In the genomic region with DNA sequence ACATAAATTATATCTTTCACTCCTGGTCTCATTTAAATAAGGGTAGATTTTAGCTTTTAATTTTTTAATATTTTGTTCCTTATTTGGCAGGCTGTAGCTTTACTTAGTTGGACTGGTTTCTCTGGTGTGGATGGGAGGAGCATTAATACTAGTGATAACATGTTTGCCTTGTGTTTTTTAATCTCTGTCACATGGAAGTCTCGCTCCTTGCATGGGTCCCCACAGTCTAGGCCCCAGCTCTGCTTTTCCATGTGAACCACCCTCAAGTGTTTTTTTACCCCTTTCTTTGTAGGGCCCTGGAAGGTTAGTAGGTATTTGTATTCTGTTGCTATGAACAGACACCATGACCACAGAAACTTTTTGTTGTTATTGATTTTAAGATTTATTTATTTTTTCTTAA, we compare ENCODE assay signal across 27 mouse cellular contexts.
DNase-seq lines count a peak whose midpoint lies in the region; ATAC-seq and TF ChIP-seq lines count a peak whose summit lies in the region.
"Had no signal": no experiment of that assay in that cellular context is flagged by ENCODE, and none has a peak within 500 bp of the region (broad histone marks: within the 10 kb centered on the region; RNA-seq: fewer than 3 reads in every experiment).

No protein-coding gene starts in this region.

- no peak overlapping the region for H3K9ac ChIP-seq in liver, embryonic 12.5 days
- H3K9ac ChIP-seq in liver, embryonic 11.5 days (ENCODE audit: low read depth, low read length), result no peak overlapping the region
- no peak overlapping the region for H3K9ac ChIP-seq in liver, embryonic 14.5 days (replicated peaks)
- H3K9ac ChIP-seq in stomach, postnatal 0 days (ENCODE audit: low read length), result no peak overlapping the region
- H3K9ac ChIP-seq in hindbrain, embryonic 13.5 days, result no peak overlapping the region
- H3K9ac ChIP-seq: embryonic facial prominence, embryonic 13.5 days; forebrain, embryonic 12.5 days; forebrain, embryonic 15.5 days; heart, embryonic 13.5 days; hindbrain, embryonic 15.5 days had no signal

- H3K4me1 ChIP-seq in liver, embryonic 12.5 days, result peaks cover 85% of the 10 kb centered on the region
- H3K4me1 ChIP-seq in liver, embryonic 11.5 days (replicated peaks; ENCODE audit: control insufficient read depth, insufficient read depth, low read length), result peaks cover 55% of the 10 kb centered on the region
- peaks cover 58 to 67% of the 10 kb centered on the region in 2 experiments for H3K4me1 ChIP-seq in liver, embryonic 14.5 days (replicated peaks; ENCODE audit: control insufficient read depth in 2 of 2, insufficient read depth in 2 of 2, low read length in 1 of 2)
- no peaks in the 10 kb centered on the region for H3K4me1 ChIP-seq in stomach, postnatal 0 days (replicated peaks; ENCODE audit: control insufficient read depth, insufficient read depth)
- peaks cover 26% of the 10 kb centered on the region for H3K4me1 ChIP-seq in hindbrain, embryonic 13.5 days (replicated peaks)

- no peak for ATAC-seq in liver, embryonic 12.5 days
- no peak for ATAC-seq in liver, embryonic 11.5 days (replicated peaks; ENCODE audit: low FRiP score)
- no peak for ATAC-seq in liver, embryonic 14.5 days (ENCODE audit: insufficient read depth)
- ATAC-seq in stomach, postnatal 0 days (ENCODE audit: low FRiP score, low TSS enrichment), result 0 out of 2 replicates have a peak, but pooled peaks have one; percentile 38
- no peak for ATAC-seq in hindbrain, embryonic 13.5 days (ENCODE audit: low FRiP score)
- ATAC-seq: forebrain, embryonic 15.5 days had no signal

- no peaks in the 10 kb centered on the region for H3K9me3 ChIP-seq in liver, embryonic 12.5 days (replicated peaks)
- H3K9me3 ChIP-seq in liver, embryonic 11.5 days (ENCODE audit: control insufficient read depth, low read length), result no peaks in the 10 kb centered on the region
- H3K9me3 ChIP-seq in liver, embryonic 14.5 days (ENCODE audit: control insufficient read depth, low read length), result no peaks in the 10 kb centered on the region
- no peaks in the 10 kb centered on the region for H3K9me3 ChIP-seq in stomach, postnatal 0 days (ENCODE audit: control insufficient read depth, low read length)
- no peaks in the 10 kb centered on the region for H3K9me3 ChIP-seq in hindbrain, embryonic 13.5 days
- H3K9me3 ChIP-seq: embryonic facial prominence, embryonic 10.5 days; embryonic facial prominence, embryonic 13.5 days; forebrain, embryonic 12.5 days; forebrain, embryonic 15.5 days; G1E; heart, embryonic 10.5 days; heart, embryonic 13.5 days; hindbrain, embryonic 15.5 days had no signal

- peaks cover 16% of the 10 kb centered on the region for H3K36me3 ChIP-seq in liver, embryonic 12.5 days
- peaks cover 6% of the 10 kb centered on the region; the same call in 1 of the 2 replicates for H3K36me3 ChIP-seq in liver, embryonic 11.5 days (ENCODE audit: control insufficient read depth, insufficient read depth, low read length)
- no peaks in the 10 kb centered on the region for H3K36me3 ChIP-seq in liver, embryonic 14.5 days (replicated peaks; ENCODE audit: control insufficient read depth, insufficient read depth, low read depth)
- no peaks in the 10 kb centered on the region for H3K36me3 ChIP-seq in stomach, postnatal 0 days (ENCODE audit: control insufficient read depth, insufficient read depth, low read length)
- H3K36me3 ChIP-seq in hindbrain, embryonic 13.5 days, result peaks cover 13% of the 10 kb centered on the region
- H3K36me3 ChIP-seq: forebrain, embryonic 15.5 days had no signal

- peak overlapping the region; percentile 52; the same call in 1 of the 2 replicates for H3K4me2 ChIP-seq in liver, embryonic 12.5 days
- H3K4me2 ChIP-seq in liver, embryonic 11.5 days, result no peak overlapping the region
- peak overlapping the region; percentile 19; the same call in 1 of the 2 replicates for H3K4me2 ChIP-seq in liver, embryonic 14.5 days (ENCODE audit: low read depth)
- H3K4me2 ChIP-seq in stomach, postnatal 0 days (replicated peaks; ENCODE audit: low read depth), result no peak overlapping the region
- H3K4me2 ChIP-seq in hindbrain, embryonic 13.5 days, result no peak overlapping the region
- H3K4me2 ChIP-seq: embryonic facial prominence, embryonic 13.5 days; forebrain, embryonic 12.5 days; forebrain, embryonic 15.5 days; heart, embryonic 13.5 days; hindbrain, embryonic 15.5 days had no signal

- TF ChIP-seq CTCF in liver, embryonic 14.5 days (IDR thresholded peaks at IDR 0.05; ENCODE audit: low read depth), result no peak
- TF ChIP-seq CTCF in stomach, postnatal 0 days (IDR thresholded peaks at IDR 0.05; ENCODE audit: low read depth), result no peak

- no peak for TF ChIP-seq EP300 in liver, embryonic 14.5 days (IDR thresholded peaks at IDR 0.05; ENCODE audit: low read depth)
- TF ChIP-seq EP300 in stomach, postnatal 0 days (optimal IDR thresholded peaks at IDR 0.05), result no peak

- no peak for DNase-seq in liver, embryonic 11.5 days (ENCODE audit: low spot score)
- peak in 1 of 3 experiments; percentile 29 for DNase-seq in liver, embryonic 14.5 days (ENCODE audit: low read depth in 3 of 3, low spot score in 3 of 3)
- no peak for DNase-seq in stomach, postnatal 0 days (ENCODE audit: low spot score)
- DNase-seq in thymus, postnatal 36 days, result no peak
- DNase-seq: adrenal gland, adult 2 months; adrenal gland, postnatal 14 days; B cell, adult 2 months; cerebellum, adult 11-12 months; cerebellum, adult 8-10 months; cerebellum, postnatal 10 days; cerebellum, postnatal 36 days; embryo, embryonic 11 days; gastrocnemius, postnatal 25 days; heart, adult 18-20 months; heart, postnatal 14 days; heart, postnatal 4 days had no signal

- H3K27ac ChIP-seq in liver, embryonic 12.5 days, result peak overlapping the region; percentile 95
- no peak overlapping the region; the same call in 1 of the 2 replicates for H3K27ac ChIP-seq in liver, embryonic 11.5 days (ENCODE audit: low read depth, low read length)
- peak overlapping the region; percentile 23 for H3K27ac ChIP-seq in liver, embryonic 14.5 days
- no peak overlapping the region for H3K27ac ChIP-seq in stomach, postnatal 0 days (replicated peaks)
- H3K27ac ChIP-seq in hindbrain, embryonic 13.5 days, result no peak overlapping the region
- H3K27ac ChIP-seq: embryonic facial prominence, embryonic 10.5 days; embryonic facial prominence, embryonic 13.5 days; forebrain, embryonic 12.5 days; forebrain, embryonic 15.5 days; hindbrain, embryonic 15.5 days had no signal

- no peaks in the 10 kb centered on the region for H3K27me3 ChIP-seq in liver, embryonic 12.5 days (replicated peaks)
- no peaks in the 10 kb centered on the region for H3K27me3 ChIP-seq in liver, embryonic 11.5 days (replicated peaks; ENCODE audit: control insufficient read depth, insufficient read depth, low read length)
- H3K27me3 ChIP-seq in liver, embryonic 14.5 days (ENCODE audit: control insufficient read depth, insufficient read depth, low read length), result no peaks in the 10 kb centered on the region
- H3K27me3 ChIP-seq in stomach, postnatal 0 days (ENCODE audit: control insufficient read depth, insufficient read depth, low read length), result no peaks in the 10 kb centered on the region
- H3K27me3 ChIP-seq in hindbrain, embryonic 13.5 days, result no peaks in the 10 kb centered on the region
- H3K27me3 ChIP-seq: CH12.LX; embryonic facial prominence, embryonic 13.5 days; forebrain, embryonic 12.5 days; forebrain, embryonic 15.5 days; heart, embryonic 13.5 days; hindbrain, embryonic 15.5 days had no signal

- WGBS in liver, embryonic 12.5 days (ENCODE audit: insufficient replicate concordance), result 32% methylated on average over 1 of the region's 1 CpGs
- WGBS in liver, embryonic 11.5 days, result 47% methylated on average over 1 of the region's 1 CpGs
- WGBS in liver, embryonic 14.5 days (ENCODE audit: insufficient replicate concordance), result 24% methylated on average over 1 of the region's 1 CpGs
- WGBS in stomach, postnatal 0 days, result 59% methylated on average over 1 of the region's 1 CpGs
- 88% methylated on average over 1 of the region's 1 CpGs for WGBS in hindbrain, embryonic 13.5 days

- H3K4me3 ChIP-seq in liver, embryonic 12.5 days, result no peak overlapping the region
- H3K4me3 ChIP-seq in liver, embryonic 11.5 days (ENCODE audit: low read depth, low read length), result no peak overlapping the region
- H3K4me3 ChIP-seq in liver, embryonic 14.5 days (ENCODE audit: insufficient read depth in 1 of 2, low read depth in 2 of 2, low read length in 2 of 2), result no peak overlapping the region
- no peak overlapping the region for H3K4me3 ChIP-seq in stomach, postnatal 0 days (ENCODE audit: low read depth, low read length)
- no peak overlapping the region for H3K4me3 ChIP-seq in hindbrain, embryonic 13.5 days
- H3K4me3 ChIP-seq: embryonic facial prominence, embryonic 10.5 days; embryonic facial prominence, embryonic 13.5 days; forebrain, embryonic 12.5 days; forebrain, embryonic 15.5 days; heart, embryonic 10.5 days; heart, embryonic 13.5 days; hindbrain, embryonic 15.5 days had no signal

Comparison
In these comparisons a context has a peak if more than half of its experiments do, and no peak if none do; other contexts are left out.
1. H3K27ac ChIP-seq: peak in liver, embryonic 12.5 days (single experiment) and liver, embryonic 14.5 days (single experiment); none in liver, embryonic 11.5 days (single experiment), stomach, postnatal 0 days (single experiment) and hindbrain, embryonic 13.5 days (single experiment).
2. H3K4me2 ChIP-seq: peak in liver, embryonic 12.5 days (single experiment) and liver, embryonic 14.5 days (single experiment); none in liver, embryonic 11.5 days (single experiment), stomach, postnatal 0 days (single experiment) and hindbrain, embryonic 13.5 days (single experiment).